Comparison of ENCODE assay signal across 17 mouse cellular contexts in genomic region chr3:103402212-103402611, GRCm38 (mm10).
DNase-seq lines count a peak whose midpoint lies in the region; ATAC-seq and TF ChIP-seq lines count a peak whose summit lies in the region.
"Had no signal": no experiment of that assay in that cellular context is flagged by ENCODE, and none has a peak within 500 bp of the region (broad histone marks: within the 10 kb centered on the region; RNA-seq: fewer than 3 reads in every experiment).

No protein-coding gene starts in this region.

- H3K4me1 ChIP-seq in hindbrain, embryonic 13.5 days (replicated peaks), result peaks cover 32% of the 10 kb centered on the region
- peaks cover 20% of the 10 kb centered on the region for H3K4me1 ChIP-seq in midbrain, embryonic 14.5 days (ENCODE audit: control insufficient read depth, insufficient read depth, low read length)

- peak; percentile 22 for DNase-seq in embryo, embryonic 11 days
- DNase-seq in embryo, embryonic 10 days (ENCODE audit: low spot score), result no peak
- peak; percentile 82 for DNase-seq in brain, embryonic 14.5 days (ENCODE audit: low read depth)
- DNase-seq in midbrain, embryonic 14.5 days, result peak; percentile 80
- no peak for DNase-seq in gastrocnemius, postnatal 10 days
- DNase-seq in retina, embryonic 14.5 days (ENCODE audit: low spot score), result no peak
- no peak for DNase-seq in ovary, postnatal 10 days (ENCODE audit: low spot score)
- DNase-seq: heart, postnatal 36 days; kidney, postnatal 10 days; liver; lung, adult 2 months; thymus, postnatal 14 days had no signal

- no peaks in the 10 kb centered on the region for H3K27me3 ChIP-seq in hindbrain, embryonic 13.5 days
- no peaks in the 10 kb centered on the region for H3K27me3 ChIP-seq in midbrain, embryonic 14.5 days (ENCODE audit: control insufficient read depth, insufficient read depth, low read length)
- H3K27me3 ChIP-seq: heart, embryonic 13.5 days had no signal

- no peak overlapping the region for H3K9ac ChIP-seq in hindbrain, embryonic 13.5 days
- H3K9ac ChIP-seq in midbrain, embryonic 14.5 days (replicated peaks; ENCODE audit: low read length), result no peak overlapping the region
- H3K9ac ChIP-seq: heart, embryonic 13.5 days had no signal

- TF ChIP-seq POLR2A in brain, embryonic 14.5 days (IDR thresholded peaks at IDR 0.05; ENCODE audit: borderline replicate concordance, extremely low read depth, insufficient read depth, insufficient read length, poor library complexity, severe bottlenecking), result no peak

- no peaks in the 10 kb centered on the region for H3K9me3 ChIP-seq in hindbrain, embryonic 13.5 days
- H3K9me3 ChIP-seq in midbrain, embryonic 14.5 days (ENCODE audit: control insufficient read depth, low read length), result no peaks in the 10 kb centered on the region
- H3K9me3 ChIP-seq: embryonic facial prominence, embryonic 10.5 days; heart, embryonic 13.5 days had no signal

- ATAC-seq in hindbrain, embryonic 13.5 days (ENCODE audit: low FRiP score), result peak; percentile 65; the same call in 1 of the 2 replicates
- ATAC-seq in midbrain, embryonic 14.5 days (ENCODE audit: low FRiP score, low TSS enrichment), result peak; percentile 86
- ATAC-seq: intestine, embryonic 16.5 days had no signal

- H3K4me2 ChIP-seq in hindbrain, embryonic 13.5 days, result peak overlapping the region; percentile 26; the same call in 1 of the 2 replicates
- H3K4me2 ChIP-seq in midbrain, embryonic 14.5 days (ENCODE audit: low read length), result 0 out of 2 replicates have a peak overlapping the region, but pooled peaks have one; percentile 1
- H3K4me2 ChIP-seq: heart, embryonic 13.5 days had no signal

- 25% methylated on average over 10 of the region's 10 CpGs for WGBS in hindbrain, embryonic 13.5 days
- WGBS in midbrain, embryonic 14.5 days, result 5% methylated on average over 10 of the region's 10 CpGs

- TF ChIP-seq CTCF in brain, embryonic 14.5 days (IDR thresholded peaks at IDR 0.05; ENCODE audit: borderline replicate concordance, extremely low read depth, insufficient read depth, insufficient read length), result no peak

- no peak overlapping the region for H3K4me3 ChIP-seq in hindbrain, embryonic 13.5 days
- no peak overlapping the region for H3K4me3 ChIP-seq in midbrain, embryonic 14.5 days (replicated peaks; ENCODE audit: low read depth, low read length)
- H3K4me3 ChIP-seq: embryonic facial prominence, embryonic 10.5 days; heart, embryonic 13.5 days had no signal

- peak overlapping the region; percentile 82 for H3K27ac ChIP-seq in hindbrain, embryonic 13.5 days
- H3K27ac ChIP-seq in midbrain, embryonic 14.5 days (replicated peaks; ENCODE audit: low read depth, low read length), result peak overlapping the region; percentile 76
- H3K27ac ChIP-seq: embryonic facial prominence, embryonic 10.5 days; heart, embryonic 13.5 days; macrophage had no signal

- no peaks in the 10 kb centered on the region for H3K36me3 ChIP-seq in hindbrain, embryonic 13.5 days
- no peaks in the 10 kb centered on the region for H3K36me3 ChIP-seq in midbrain, embryonic 14.5 days (ENCODE audit: control insufficient read depth, insufficient read depth, low read length)
- H3K36me3 ChIP-seq: embryonic facial prominence, embryonic 10.5 days; heart, embryonic 13.5 days had no signal

Comparison
In these comparisons a context has a peak if more than half of its experiments do, and no peak if none do; other contexts are left out.
1. DNase-seq: peak in embryo, embryonic 11 days (single experiment), brain, embryonic 14.5 days (single experiment) and midbrain, embryonic 14.5 days (single experiment); none in embryo, embryonic 10 days (single experiment), gastrocnemius, postnatal 10 days (single experiment), retina, embryonic 14.5 days (single experiment) and ovary, postnatal 10 days (single experiment).